Mouse (Mus musculus): Measurements from ENCODE around the gene Cyp1a2.
A peak's percentile ranks its signal among the peaks of the same experiment; 100 is the strongest.

Gene Cyp1a2

DNA sequence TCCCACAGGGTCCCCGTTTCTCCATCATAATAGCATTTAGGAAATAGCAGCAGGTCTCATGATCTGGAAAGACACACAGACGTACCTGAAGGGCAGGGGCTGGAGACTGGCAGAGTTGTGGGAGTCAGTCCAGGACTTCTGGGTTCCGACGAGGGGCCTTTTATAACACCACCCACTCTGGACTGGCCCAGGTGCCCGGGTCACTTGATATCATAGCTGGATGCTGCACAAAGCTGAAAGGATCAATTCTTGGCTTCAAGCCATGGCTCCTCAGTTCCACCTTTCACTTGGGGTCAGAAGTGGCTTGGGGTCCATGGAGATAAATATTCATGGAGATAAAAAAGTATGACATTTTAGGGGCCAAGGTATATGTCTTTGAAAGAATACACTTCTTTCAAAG lies at the start of gene Cyp1a2:
Gene Cyp1a2 (minus strand): TSS at position 184 of the 400 bp plus-strand sequence.
- TF ChIP-seq GATA4 (IDR thresholded peaks at IDR 0.05; ENCODE audit: insufficient replicate concordance, low read length): no peak

DNA sequence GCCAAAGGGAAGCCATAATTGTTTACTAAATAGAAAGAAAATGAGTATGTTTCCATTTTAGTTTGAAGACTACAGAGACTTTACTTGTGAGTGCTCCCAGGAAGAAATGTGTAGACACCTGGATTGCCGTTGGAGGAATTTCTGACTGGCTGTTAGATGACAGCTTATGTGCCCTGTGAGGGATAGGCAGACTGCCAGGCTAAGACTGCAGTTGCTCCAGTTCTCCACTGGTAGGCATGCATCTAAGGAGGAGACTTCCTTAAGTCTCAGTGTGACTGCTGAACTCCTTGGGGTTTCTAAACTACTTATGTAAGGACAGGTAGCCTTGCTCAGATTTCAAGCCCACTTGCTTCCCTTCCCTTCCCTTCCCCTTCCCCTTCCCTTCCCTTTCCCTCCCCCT lies 44.8 kb upstream of the Cyp1a2 start:
- no peak for TF ChIP-seq GATA4 (IDR thresholded peaks at IDR 0.05; ENCODE audit: insufficient replicate concordance, low read length)

DNA sequence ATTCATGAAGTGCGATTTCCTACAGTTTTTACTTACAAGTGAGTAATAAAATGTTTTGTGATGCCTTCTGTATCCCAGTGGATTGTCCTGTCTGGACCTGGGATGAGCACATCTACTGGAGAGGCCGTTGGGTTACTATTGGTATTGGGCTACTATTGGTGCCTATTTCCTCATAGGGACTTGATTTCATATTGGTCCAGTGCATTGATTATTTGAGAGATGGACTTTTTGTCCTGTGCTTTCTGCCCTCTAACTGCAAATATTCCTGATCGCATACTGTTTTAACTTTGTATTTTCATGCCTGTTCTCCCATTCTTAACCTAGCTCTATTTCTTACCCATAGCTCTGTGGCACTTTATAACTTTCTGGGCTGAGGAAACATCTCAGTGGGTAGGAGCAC lies 41.2 kb upstream of the Cyp1a2 start:
- no peak for TF ChIP-seq GATA4 (IDR thresholded peaks at IDR 0.05; ENCODE audit: insufficient replicate concordance, low read length)

GRCm38 (mm10) chr9:57723796-57724195 lies 40.3 kb upstream of the Cyp1a2 start:
- no peak for TF ChIP-seq GATA4 (IDR thresholded peaks at IDR 0.05; ENCODE audit: insufficient replicate concordance, low read length)

DNA sequence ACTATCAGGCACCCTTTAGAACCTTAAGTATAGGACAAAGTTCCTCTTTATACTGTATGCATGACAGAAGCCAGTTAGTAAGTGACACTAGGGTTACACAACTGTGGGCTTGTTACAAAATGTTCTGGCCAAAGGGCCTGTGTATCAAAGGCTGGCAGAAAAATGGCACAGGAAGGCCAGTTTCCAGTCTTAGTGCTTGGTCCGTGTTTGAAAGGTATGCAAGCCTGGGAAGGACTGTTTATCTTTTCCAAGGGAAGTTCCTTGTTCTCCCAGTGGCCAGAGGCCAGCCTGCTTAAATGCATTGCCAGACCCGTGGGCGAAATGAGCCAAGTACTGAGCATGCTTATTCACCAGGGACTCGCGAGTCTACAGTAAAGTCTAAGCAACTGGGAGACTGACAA lies 39.8 kb upstream of the Cyp1a2 start:
- peak; percentile 85 for TF ChIP-seq GATA4 (IDR thresholded peaks at IDR 0.05; ENCODE audit: insufficient replicate concordance, low read length)

DNA sequence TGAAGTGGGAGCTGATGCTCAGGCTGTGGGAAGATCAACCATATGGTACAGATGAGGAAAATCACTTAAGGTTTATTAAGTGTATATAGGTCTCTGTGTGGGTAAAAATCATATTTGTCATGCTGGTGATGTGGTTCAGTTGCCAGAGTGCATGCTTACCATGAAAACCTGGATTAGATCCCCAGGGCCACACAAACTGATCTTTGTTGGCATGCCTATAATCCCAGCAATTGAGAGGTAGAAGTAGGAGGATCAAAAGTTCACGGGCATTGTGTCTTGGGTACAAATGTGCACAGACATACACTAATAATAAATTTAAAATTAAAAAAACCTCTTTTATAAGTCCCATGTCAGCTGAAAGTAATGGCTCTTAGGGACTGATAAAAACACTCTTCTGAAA lies 38.9 kb upstream of the Cyp1a2 start:
- TF ChIP-seq GATA4 (IDR thresholded peaks at IDR 0.05; ENCODE audit: insufficient replicate concordance, low read length): no peak

DNA sequence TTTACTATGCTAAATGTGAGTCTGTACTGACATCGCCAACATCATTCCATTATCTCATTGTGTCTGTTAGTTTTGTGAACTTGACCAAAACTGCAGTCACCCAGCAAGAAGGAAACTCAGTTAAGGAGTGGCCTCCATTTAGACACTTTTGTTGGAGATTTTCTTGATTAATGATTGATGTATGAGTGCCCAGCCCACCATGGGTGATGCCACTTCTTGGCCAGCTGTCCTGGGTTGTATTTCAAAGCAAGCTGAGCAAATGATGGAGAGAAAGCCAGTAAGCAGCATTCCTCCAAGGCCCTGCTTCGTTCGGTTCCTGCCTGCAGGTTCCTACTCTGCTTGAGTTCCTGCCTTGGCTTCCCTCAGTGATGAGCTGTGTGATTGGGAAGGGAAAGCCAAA lies 37.2 kb upstream of the Cyp1a2 start:
- TF ChIP-seq GATA4 (IDR thresholded peaks at IDR 0.05; ENCODE audit: insufficient replicate concordance, low read length): no peak

DNA sequence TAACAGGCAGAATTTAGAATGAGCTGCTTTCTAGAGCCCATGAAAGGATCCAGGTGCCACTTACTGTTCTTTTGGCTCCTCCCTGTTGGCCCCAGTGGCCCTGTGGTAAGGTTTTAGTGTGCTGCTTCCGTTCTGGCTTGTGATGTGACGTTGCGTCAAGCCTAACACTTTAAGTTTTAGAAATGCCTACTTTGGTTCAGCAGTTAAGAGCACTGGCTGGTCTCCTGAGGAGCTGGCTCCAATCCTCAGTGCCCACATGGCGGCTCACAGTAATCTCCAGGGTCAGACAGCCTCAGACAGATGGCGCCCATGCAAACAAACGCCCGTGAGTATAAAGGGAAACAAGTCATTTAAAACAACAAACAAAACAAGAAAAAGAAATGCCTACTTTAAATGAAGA lies 34.9 kb upstream of the Cyp1a2 start:
- TF ChIP-seq GATA4 (IDR thresholded peaks at IDR 0.05; ENCODE audit: insufficient replicate concordance, low read length): no peak

DNA sequence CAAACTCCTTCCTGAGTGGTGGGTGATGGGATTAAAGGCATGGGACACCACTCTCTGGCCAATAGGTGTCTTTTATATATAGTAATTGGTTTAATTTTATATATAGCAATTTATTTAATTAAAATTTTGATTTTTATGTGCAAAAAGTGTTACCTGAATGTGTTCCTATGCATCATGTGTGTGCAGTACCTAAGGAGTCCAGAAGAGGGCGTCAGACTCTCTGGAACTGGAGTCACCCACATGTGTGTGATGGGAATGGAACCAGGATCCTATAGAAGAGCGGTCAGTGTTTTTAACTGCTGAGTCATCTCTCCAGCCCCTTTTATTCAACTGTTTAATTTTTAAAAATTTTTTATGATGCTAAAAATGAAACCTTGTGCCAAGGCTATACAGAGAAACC lies 28.7 kb upstream of the Cyp1a2 start:
- TF ChIP-seq GATA4 (IDR thresholded peaks at IDR 0.05; ENCODE audit: insufficient replicate concordance, low read length): no peak

DNA sequence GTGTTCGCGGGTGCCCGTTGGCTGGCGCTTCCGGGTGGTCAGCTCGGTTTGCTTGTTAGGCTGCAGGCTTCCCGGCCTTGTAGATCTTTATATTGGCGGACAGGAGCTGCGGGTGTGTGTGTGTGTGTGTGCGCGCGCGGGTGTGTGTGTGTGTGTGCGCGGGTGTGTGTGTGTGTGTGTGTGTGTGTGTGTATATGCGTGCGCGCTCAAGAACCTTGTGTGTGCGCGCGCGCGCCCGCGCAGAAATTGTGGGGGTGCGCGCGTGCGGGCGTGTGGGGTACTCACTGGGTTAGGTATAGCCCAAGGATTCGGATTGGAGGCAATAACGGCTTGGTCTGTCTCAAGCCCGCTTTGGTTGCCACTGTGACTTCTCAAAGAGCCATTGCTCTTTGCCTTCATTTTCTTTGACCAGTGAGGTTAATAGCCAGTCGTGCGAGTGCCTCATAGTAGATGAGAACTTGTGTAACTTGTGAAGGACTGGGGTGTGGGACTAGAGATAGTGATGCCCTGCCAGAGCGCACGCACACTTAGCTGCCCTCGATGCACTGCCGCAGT lies 25.3 kb upstream of the Cyp1a2 start:
- TF ChIP-seq GATA4 (IDR thresholded peaks at IDR 0.05; ENCODE audit: insufficient replicate concordance, low read length): no peak

DNA sequence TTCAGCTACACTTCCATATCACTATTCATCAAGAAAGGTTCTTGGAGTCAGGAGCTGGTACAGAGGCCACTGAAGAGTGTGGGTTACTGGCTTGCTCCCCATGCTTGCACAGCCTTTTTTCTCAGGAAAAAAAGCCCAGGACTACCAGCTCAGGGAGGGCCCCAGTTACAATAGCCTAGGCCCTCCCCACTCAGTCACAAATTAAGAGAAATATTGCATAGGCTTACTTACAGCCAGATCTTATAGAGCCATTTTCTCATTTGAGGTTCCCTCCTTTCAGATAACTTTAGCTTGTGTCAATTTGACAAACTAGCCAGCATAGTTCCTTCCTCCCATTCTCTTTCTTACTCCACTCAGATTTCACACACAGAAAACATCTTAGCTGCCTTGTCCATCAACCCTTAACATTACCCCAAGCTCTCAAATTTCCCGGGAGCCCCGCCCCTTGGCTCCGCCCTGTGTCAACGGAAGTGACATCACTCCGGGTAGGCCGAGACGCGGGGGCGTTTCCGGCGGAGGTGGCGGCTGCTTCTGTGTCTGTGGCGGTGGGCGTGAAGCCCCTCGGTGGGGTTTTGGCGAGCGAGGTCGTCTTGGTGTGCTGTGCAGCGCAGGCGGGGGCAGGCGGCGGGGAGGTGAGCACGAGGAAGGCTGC lies 24.7 kb upstream of the Cyp1a2 start, which contains the start of gene Edc3:
Gene Edc3 (plus strand): TSS at position 473 of the 652 bp plus-strand sequence.
- TF ChIP-seq GATA4 (IDR thresholded peaks at IDR 0.05; ENCODE audit: insufficient replicate concordance, low read length): no peak

GRCm38 (mm10) chr9:57706496-57706895 lies 23.0 kb upstream of the Cyp1a2 start:
- no peak for TF ChIP-seq GATA4 (IDR thresholded peaks at IDR 0.05; ENCODE audit: insufficient replicate concordance, low read length)

- no peak for TF ChIP-seq GATA4 (IDR thresholded peaks at IDR 0.05; ENCODE audit: insufficient replicate concordance, low read length)
Observed at GRCm38 (mm10) chr9:57698466-57699150, 15.1 kb upstream of the Cyp1a2 start.

GRCm38 (mm10) chr9:57697380-57697779 lies 13.9 kb upstream of the Cyp1a2 start:
- TF ChIP-seq GATA4 (IDR thresholded peaks at IDR 0.05; ENCODE audit: insufficient replicate concordance, low read length): no peak

DNA sequence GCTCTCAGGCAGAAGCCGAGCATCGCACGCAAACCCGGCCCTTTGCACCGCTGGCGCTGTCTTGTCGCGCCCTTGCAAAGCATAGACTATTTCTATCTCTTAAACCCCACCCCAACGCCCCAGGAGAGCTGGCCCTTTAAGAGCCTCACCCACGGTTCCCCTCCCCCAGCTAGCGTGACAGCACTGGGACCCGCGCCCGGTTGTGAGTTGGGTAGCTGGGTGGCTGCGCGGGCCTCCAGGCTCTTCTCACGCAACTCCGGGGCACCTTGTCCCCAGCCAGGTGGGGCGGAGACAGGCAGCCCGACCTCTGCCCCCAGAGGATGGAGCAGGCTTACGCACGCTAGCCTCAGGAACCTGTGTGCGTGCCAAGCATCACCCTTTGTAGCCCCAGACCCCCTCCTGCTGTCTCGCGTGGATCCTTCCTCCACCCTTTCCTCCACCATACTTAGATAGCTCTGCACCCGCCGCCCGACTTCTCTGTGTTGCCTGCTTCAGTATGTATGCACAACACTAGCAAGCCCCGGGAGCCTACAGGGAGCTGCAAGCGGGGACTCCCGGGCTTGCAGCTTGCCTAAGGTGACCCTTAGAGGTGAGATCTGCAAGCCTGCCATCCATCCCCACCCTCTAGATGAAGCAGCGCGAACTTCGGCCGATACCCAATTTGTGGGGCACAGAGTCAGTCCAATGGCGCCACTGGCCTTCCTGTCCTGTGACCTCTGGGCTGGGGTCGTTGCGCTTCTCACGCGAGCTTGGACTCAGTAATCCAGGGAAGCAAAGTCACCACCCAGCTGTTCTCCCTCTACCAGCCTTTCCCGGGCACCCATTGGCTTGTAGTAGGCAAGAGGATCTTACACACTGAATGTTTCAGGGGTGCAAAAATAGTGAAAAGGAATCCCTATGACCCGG lies 13.1 kb upstream of the Cyp1a2 start:
- no peak for TF ChIP-seq GATA4 (IDR thresholded peaks at IDR 0.05; ENCODE audit: insufficient replicate concordance, low read length)
